Mouse (Mus musculus) forebrain, postnatal 0 days (tissue): ENCODE data around the gene Irf2. TPM values are rescaled to one million over a fixed set of nuclear protein-coding genes. Genes with fewer than 3 reads are reported as not detected.

Experiments
- ATAC-seq: fragments of 200-750 bp; cut with Nextera tagmentation; 2 replicates; pipeline ENCODE4 v1.8.0; 2017; ENCODE audit warnings: mild to moderate bottlenecking, moderate library complexity
- DNase-seq: peaks from one replicate; pipeline ENCODE4 v3.0.0-alpha.2; 2015
- H3K27ac ChIP-seq: fragments of 300-500 bp; sonication (generic); 2 replicates; pipeline ENCODE4 v1.5.1; 2014; ENCODE audit warnings: low read depth, mild to moderate bottlenecking, antibody characterized with exemption, low read length, moderate library complexity, mixed read lengths
- H3K27me3 ChIP-seq: fragments of 300-500 bp; sonication (generic); 2 replicates; pipeline ENCODE4 v1.6.1; 2014; ENCODE audit warnings: mild to moderate bottlenecking, low read length, mixed read lengths; ENCODE audit not compliant: insufficient read depth
- H3K36me3 ChIP-seq: fragments of 300-500 bp; sonication (generic); 2 replicates; pipeline ENCODE4 v1.6.1; 2014; ENCODE audit warnings: mild to moderate bottlenecking, moderate library complexity; ENCODE audit not compliant: insufficient read depth
- H3K4me1 ChIP-seq: fragments of 300-500 bp; sonication (generic); 2 replicates; pipeline ENCODE4 v1.6.1; 2014; ENCODE audit warnings: antibody characterized with exemption; ENCODE audit not compliant: insufficient read depth
- H3K4me2 ChIP-seq: fragments of 300-500 bp; sonication (generic); 2 replicates; pipeline ENCODE4 v1.6.1; 2014; ENCODE audit warnings: low read depth, mild to moderate bottlenecking, moderate library complexity
- H3K4me3 ChIP-seq: fragments of 300-500 bp; sonication (generic); 2 replicates; pipeline ENCODE4 v1.5.1; 2014; ENCODE audit warnings: low read depth, low read length, mixed read lengths
- H3K9ac ChIP-seq: fragments of 300-500 bp; sonication (generic); 2 replicates; pipeline ENCODE4 v1.6.1; 2014; ENCODE audit warnings: mild to moderate bottlenecking
- H3K9me3 ChIP-seq: fragments of 300-500 bp; sonication (generic); 2 replicates; pipeline ENCODE4 v1.6.1; 2016; ENCODE audit warnings: low read length
- CTCF ChIP-seq: sonication (generic); IDR thresholded peaks from 2 replicates; pipeline ENCODE4 v1.5.1; 2016; ENCODE audit warnings: antibody characterized with exemption, control low read depth, low read depth
- WGBS: fragments of 180-500 bp; shearing (Covaris S2); extraction: QIAGEN DNeasy Blood & Tissue Kit; methylation state at CpG from one replicate; pipeline ENCODE4 v1.1.7; 2014; 5-methylcytosine and 5-hydroxymethylcytosine counted together
- polyA plus RNA-seq: library from polyadenylated mRNA; unstranded; fragments of >200 nt; fragmentation: Nextera tagmentation; extraction: Ambion mirVana; gene quantifications from 2 replicates; pipeline ENCODE4 v1.2.1, GENCODE M21; 2015
- total RNA-seq: library from RNA; depleted of rRNA; stranded (reverse); fragments of >200 nt; gene quantifications from 2 replicates; pipeline ENCODE4 v1.2.3, GENCODE M21; 2014

The Irf2 gene
- total and polyA plus RNA-seq, 2 experiments from 2014 or later, result 3.0 to 9.1 TPM

- WGBS, result 53% methylated on average over 10 of the region's 10 CpGs
These were observed 101.3 kb downstream of the Irf2 start for GRCm38 (mm10) chr8:46840791-46841190.

GRCm38 (mm10) chr8:46842676-46843181, 103.2 kb downstream of the Irf2 start:
- H3K4me3 ChIP-seq, result no peak overlapping the region
- DNase-seq (no peak), ATAC-seq (no peak)
- H3K27me3 ChIP-seq, result no peaks in the 10 kb centered on the region
- H3K27ac ChIP-seq, result 0 out of 2 replicates have a peak overlapping the region, but pooled peaks have one; percentile 29
- H3K4me2 ChIP-seq, result no peak overlapping the region
- TF ChIP-seq CTCF, result no peak
- H3K36me3 ChIP-seq, result no peaks in the 10 kb centered on the region; the same call in 1 of the 2 replicates
- H3K9me3 ChIP-seq, result no peaks in the 10 kb centered on the region
- H3K9ac ChIP-seq, result no peak overlapping the region
- 62% methylated on average over 5 of the region's 5 CpGs for WGBS
- no peaks in the 10 kb centered on the region for H3K4me1 ChIP-seq

More at GRCm38 (mm10) chr8:46840791-46841190, 101.3 kb downstream of the Irf2 start:
- Histone ChIP-seq H3K9me3 (no peaks in the 10 kb centered on the region), H3K4me3 (no peak overlapping the region), H3K27ac (no peak overlapping the region), H3K36me3 (no peaks in the 10 kb centered on the region; the same call in 1 of the 2 replicates), H3K4me2 (no peak overlapping the region), H3K4me1 (no peaks in the 10 kb centered on the region), H3K27me3 (no peaks in the 10 kb centered on the region), H3K9ac (no peak overlapping the region)
- no peak for TF ChIP-seq CTCF
- DNase-seq (no peak), ATAC-seq (no peak)

GRCm38 (mm10) chr8:46843855-46844254, 104.3 kb downstream of the Irf2 start:
- ATAC-seq (no peak), DNase-seq (no peak)
- WGBS, result 85% methylated on average over 4 of the region's 4 CpGs
- no peaks in the 10 kb centered on the region for H3K4me1 ChIP-seq
- H3K4me2 ChIP-seq, result no peak overlapping the region
- no peak overlapping the region for H3K9ac ChIP-seq
- H3K4me3 ChIP-seq, result no peak overlapping the region
- no peaks in the 10 kb centered on the region for H3K27me3 ChIP-seq
- H3K9me3 ChIP-seq, result no peaks in the 10 kb centered on the region
- H3K36me3 ChIP-seq, result no peaks in the 10 kb centered on the region; the same call in 1 of the 2 replicates
- TF ChIP-seq CTCF, result no peak
- no peak overlapping the region for H3K27ac ChIP-seq

- no peaks in the 10 kb centered on the region for H3K4me1 ChIP-seq
- H3K27me3 ChIP-seq, result no peaks in the 10 kb centered on the region
- H3K36me3 ChIP-seq, result no peaks in the 10 kb centered on the region
- DNase-seq (no peak), ATAC-seq (no peak)
- no peak overlapping the region for H3K9ac ChIP-seq
- H3K27ac ChIP-seq, result peak overlapping the region; percentile 9; the same call in 1 of the 2 replicates
- H3K4me2 ChIP-seq, result no peak overlapping the region
- H3K9me3 ChIP-seq, result no peaks in the 10 kb centered on the region
- no peak for TF ChIP-seq CTCF
- H3K4me3 ChIP-seq, result no peak overlapping the region
- WGBS, result 80% methylated on average over 3 of the region's 3 CpGs
These were observed 104.9 kb downstream of the Irf2 start for GRCm38 (mm10) chr8:46844371-46844973.

GRCm38 (mm10) chr8:46844974-46845774, 105.6 kb downstream of the Irf2 start:
- H3K27ac ChIP-seq, result no peak overlapping the region
- H3K4me3 ChIP-seq, result no peak overlapping the region
- 69% methylated on average over 7 of the region's 7 CpGs for WGBS
- H3K36me3 ChIP-seq, result no peaks in the 10 kb centered on the region
- no peak overlapping the region for H3K4me2 ChIP-seq
- no peaks in the 10 kb centered on the region for H3K27me3 ChIP-seq
- H3K4me1 ChIP-seq, result no peaks in the 10 kb centered on the region
- ATAC-seq (no peak), DNase-seq (no peak)
- H3K9ac ChIP-seq, result no peak overlapping the region
- H3K9me3 ChIP-seq, result no peaks in the 10 kb centered on the region
- no peak for TF ChIP-seq CTCF

- H3K9me3 ChIP-seq, result no peaks in the 10 kb centered on the region
- no peak for DNase-seq
- H3K4me3 ChIP-seq, result no peak overlapping the region
- H3K36me3 ChIP-seq, result no peaks in the 10 kb centered on the region
- WGBS, result 94% methylated on average over 9 of the region's 9 CpGs
- no peaks in the 10 kb centered on the region for H3K4me1 ChIP-seq
- TF ChIP-seq CTCF, result no peak
- no peak for ATAC-seq
- no peak overlapping the region for H3K4me2 ChIP-seq
- no peak overlapping the region for H3K27ac ChIP-seq
- no peaks in the 10 kb centered on the region for H3K27me3 ChIP-seq
- no peak overlapping the region for H3K9ac ChIP-seq
These were observed 106.4 kb downstream of the Irf2 start for GRCm38 (mm10) chr8:46845891-46846290.

GRCm38 (mm10) chr8:46846893-46847292, 107.4 kb downstream of the Irf2 start:
- Histone ChIP-seq H3K9me3 (no peaks in the 10 kb centered on the region), H3K4me1 (no peaks in the 10 kb centered on the region), H3K4me2 (no peak overlapping the region), H3K36me3 (no peaks in the 10 kb centered on the region), H3K9ac (no peak overlapping the region), H3K4me3 (no peak overlapping the region), H3K27me3 (no peaks in the 10 kb centered on the region), H3K27ac (no peak overlapping the region)
- ATAC-seq (no peak), DNase-seq (no peak)
- 84% methylated on average over 5 of the region's 5 CpGs for WGBS
- no peak for TF ChIP-seq CTCF
